Mouse (Mus musculus): ENCODE results near the gene Ntn5. TPM values are rescaled to one million over a fixed set of nuclear protein-coding genes. Genes with fewer than 3 reads are reported as not detected.

Gene Ntn5
- total RNA-seq, 2 experiments from 2014 or later: 0.34 TPM; not detected in 1

- intact Hi-C loops (cut with DNase I): no loop called here
- no peak for DNase-seq
These were observed 26.0 kb downstream of the Ntn5 start for GRCm38 (mm10) chr7:45709677-45710355.

- intact Hi-C loops (cut with DNase I): no loop called here
- DNase-seq: no peak
These were observed 26.8 kb downstream of the Ntn5 start for GRCm38 (mm10) chr7:45710477-45711191.

GRCm38 (mm10) chr7:45711316-45712021 lies 27.6 kb downstream of the Ntn5 start:
- intact Hi-C loops (cut with DNase I): no loop called here
- no peak for DNase-seq

GRCm38 (mm10) chr7:45712022-45712757 lies 28.4 kb downstream of the Ntn5 start:
- DNase-seq: no peak
- intact Hi-C loops (cut with DNase I): no loop called here

- intact Hi-C loops (cut with DNase I): no loop called here
- no peak for DNase-seq
These were observed 29.6 kb downstream of the Ntn5 start for GRCm38 (mm10) chr7:45713396-45713795.

GRCm38 (mm10) chr7:45713881-45714520 lies 30.2 kb downstream of the Ntn5 start:
- DNase-seq: no peak
- intact Hi-C loops (cut with DNase I): no loop called here

- no peak for DNase-seq
- intact Hi-C loops (cut with DNase I): no loop called here
These were observed 30.8 kb downstream of the Ntn5 start for GRCm38 (mm10) chr7:45714630-45715089.

- peak; percentile 99 for DNase-seq
- intact Hi-C loops (cut with DNase I): no loop called here
These were observed 31.4 kb downstream of the Ntn5 start, which contains the start of gene Rpl18 for GRCm38 (mm10) chr7:45715090-45715708. Gene Rpl18 (plus strand): TSS chr7:45715457.

GRCm38 (mm10) chr7:45715741-45716459 lies 32.1 kb downstream of the Ntn5 start:
- intact Hi-C loops (cut with DNase I): no loop called here
- DNase-seq: no peak

GRCm38 (mm10) chr7:45716460-45716857 lies 32.6 kb downstream of the Ntn5 start:
- intact Hi-C loops (cut with DNase I): no loop called here
- no peak for DNase-seq

GRCm38 (mm10) chr7:45716952-45717917 lies 33.4 kb downstream of the Ntn5 start:
- no peak for DNase-seq
- intact Hi-C loops (cut with DNase I): no loop called here

- intact Hi-C loops (cut with DNase I): no loop called here
These were observed 34.1 kb downstream of the Ntn5 start, which contains the start of gene Sphk2 for GRCm38 (mm10) chr7:45717918-45718297. Gene Sphk2 (minus strand): TSS chr7:45718002.

GRCm38 (mm10) chr7:45718331-45718730 lies 34.5 kb downstream of the Ntn5 start:
- no peak for DNase-seq
- intact Hi-C loops (cut with DNase I): no loop called here

More at GRCm38 (mm10) chr7:45717918-45718297, 34.1 kb downstream of the Ntn5 start, which contains the start of gene Sphk2:
- peak; percentile 99 for DNase-seq

GRCm38 (mm10) chr7:45719180-45719579 lies 35.4 kb downstream of the Ntn5 start:
- intact Hi-C loops (cut with DNase I): no loop called here
- no peak for DNase-seq

GRCm38 (mm10) chr7:45719738-45720412 lies 36.1 kb downstream of the Ntn5 start:
- intact Hi-C loops (cut with DNase I): loop anchor here (5.0 kb wide), 1 partner anchor 77 kb away; no protein-coding TSS in a partner anchor
- no peak for DNase-seq

GRCm38 (mm10) chr7:45720413-45721233 lies 36.8 kb downstream of the Ntn5 start, which contains the start of gene Fam83e:
Gene Fam83e (plus strand): TSS chr7:45721212.
- intact Hi-C loops (cut with DNase I): loop anchor here (5.0 kb wide), 1 partner anchor 77 kb away; no protein-coding TSS in a partner anchor
- no peak for DNase-seq
